ENCODE assay signal across 8 mouse cellular contexts in the genomic region with DNA sequence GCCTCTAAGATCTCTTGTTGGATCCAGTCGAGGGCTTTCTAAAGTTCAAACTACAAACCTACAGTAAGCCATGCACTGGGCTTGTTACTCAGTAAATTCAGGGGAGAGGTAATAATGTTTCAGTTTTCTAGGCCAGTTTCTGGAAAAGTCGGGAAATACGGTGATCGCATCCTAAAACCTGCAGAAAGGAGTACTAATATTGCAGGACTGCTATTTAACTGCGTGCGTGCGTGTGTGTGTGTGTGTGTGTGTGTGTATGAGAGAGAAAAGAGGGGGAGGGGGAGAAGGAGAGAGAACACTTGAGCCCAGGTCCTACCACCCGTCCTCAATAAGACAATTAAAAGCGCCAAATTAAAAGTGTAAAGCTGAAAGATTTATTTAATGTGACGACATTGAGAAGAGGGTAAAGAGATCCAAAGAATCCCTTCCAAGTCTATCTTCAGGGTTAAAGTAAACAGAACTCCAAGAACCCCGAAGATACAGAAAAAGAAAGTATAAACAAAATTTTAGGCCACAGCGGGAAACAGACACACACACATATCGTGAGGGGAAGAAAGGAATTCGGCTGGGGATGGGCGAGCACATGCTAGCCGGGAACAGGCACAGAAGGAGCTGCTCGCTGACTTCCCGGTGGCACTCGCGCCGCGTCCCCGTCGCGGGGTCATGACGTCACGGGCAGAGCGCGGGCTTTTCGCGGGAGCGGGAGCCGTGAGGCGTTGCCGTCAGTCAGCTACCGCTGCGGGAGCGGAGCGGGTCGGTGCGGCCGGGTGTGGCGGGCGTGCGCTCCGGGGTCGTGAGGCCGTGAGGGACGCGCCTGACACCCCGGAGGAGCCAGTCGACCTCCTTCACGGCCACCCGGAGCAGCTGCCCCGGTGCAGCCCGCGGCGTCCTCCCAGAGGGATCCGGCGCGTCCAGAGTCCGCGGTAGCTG. TPM values are rescaled to one million over a fixed set of nuclear protein-coding genes. Genes with fewer than 3 reads are reported as not detected.
DNase-seq lines count a peak whose midpoint lies in the region; TF ChIP-seq lines count a peak whose summit lies in the region.

Brca2 (plus strand) TSS at position 694 of the 930 bp plus-strand sequence.

- no peak for TF ChIP-seq CTCF in gastrocnemius, adult 2 months (IDR thresholded peaks at IDR 0.05)

- H3K27me3 ChIP-seq in megakaryocyte, embryonic 14.5 days (replicated peaks) = peaks cover 6% of the 10 kb centered on the region

- intact Hi-C loops in gastrocnemius, adult 2 months (cut with DNase I) = loop anchor here (5.0 kb wide), 2 partner anchors 145 to 845 kb away; partner anchors contain the start of gene N4bp2l2

- H3K4me3 ChIP-seq in gastrocnemius, adult 2 months = peak within 1 kb of the TSS; percentile 92
- H3K4me3 ChIP-seq in megakaryocyte, embryonic 14.5 days (replicated peaks) = peak within 1 kb of the TSS; percentile 94

- H3K36me3 ChIP-seq in megakaryocyte, embryonic 14.5 days (replicated peaks; ENCODE audit: low read length) = peaks cover 4% of the 10 kb centered on the region

- peaks cover 21% of the 10 kb centered on the region for H3K4me1 ChIP-seq in megakaryocyte, embryonic 14.5 days

- peak; percentile 76 for DNase-seq in WW6 (ENCODE audit: low read depth, low spot score)
- DNase-seq in cerebellum, postnatal 4 days (ENCODE audit: low spot score in 2 of 2) = peak; percentile 86 to 95
- DNase-seq in gastrocnemius, adult 2 months = peak; percentile 94
- peak; percentile 57 for DNase-seq in hindlimb bud, embryonic 11.5 days (ENCODE audit: extremely low spot score, low read depth, low spot score)
- peak; percentile 80 to 88 for DNase-seq in left cerebral cortex, adult 8-10 months (ENCODE audit: low spot score in 2 of 2)
- peak; percentile 93 to 95 for DNase-seq in right cerebral cortex, postnatal 10 days (ENCODE audit: low spot score in 2 of 2)
- DNase-seq in urinary bladder, postnatal 25 days (ENCODE audit: low spot score) = peak; percentile 94

- peak within 1 kb of the TSS; percentile 87 for H3K27ac ChIP-seq in gastrocnemius, adult 2 months

- no peaks in the 10 kb centered on the region for H3K9me3 ChIP-seq in megakaryocyte, embryonic 14.5 days

RNA-seq across cellular contexts. Expression of gene Brca2, which starts in this region (rescaled TPM):
- under 1 TPM; 0.61 to 0.95 TPM for total RNA-seq in gastrocnemius, adult 2 months (2021)
- 10 to 100 TPM in 2 of 4 experiments, 1 to 10 TPM in 2; 8.7 to 12.2 (median 9.7) TPM for total RNA-seq in left cerebral cortex, adult 8-10 months (2022)
- 1.9 and 11.7 TPM in 2 replicates for polyA plus RNA-seq in megakaryocyte, embryonic 14.5 days (2012; ENCODE audit: insufficient read depth, low replicate concordance)

Comparison
In these comparisons a context has a peak if more than half of its experiments do, and no peak if none do; other contexts are left out.
1. Peak in every context shown above with its lines: DNase-seq, H3K4me3 ChIP-seq and H3K27ac ChIP-seq.
2. RNA of gene Brca2 (total RNA-seq): 8.7 to 12.2 TPM in left cerebral cortex, adult 8-10 months; 0.61 to 0.95 TPM in gastrocnemius, adult 2 months; every median in the first group is over 4 times any median in the second.
3. Peak in DNase-seq, H3K4me3 ChIP-seq and H3K27ac ChIP-seq in gastrocnemius, adult 2 months; RNA of the gene not detected or under 1 TPM.